Mouse (Mus musculus) embryonic stem cell, embryonic (primary cell): ENCODE data around the gene BC049352.

Source experiments
- CTCF ChIA-PET, 4 experiments: fragments of 300-600 bp in 2 of 4; fragments of 350-600 bp in 2 of 4; sonication (Branson Sonifier 250); formaldehyde crosslinking; loops; one replicate each; lab custom pipeline; 2022; ENCODE audit warnings: inconsistent platforms in 2 of 4; lab: Charles Lee
- POLR2A ChIA-PET, 4 experiments: fragments of 300-600 bp in 2 of 4; fragments of 350-600 bp in 2 of 4; sonication (Branson Sonifier 250); formaldehyde crosslinking; loops; one replicate each; lab custom pipeline; 2022; ENCODE audit warnings: antibody characterized with exemption in 4 of 4, inconsistent platforms in 1 of 4; lab: Charles Lee

BC049352 gene

GRCm38 (mm10) chr9:45215526-45216179 is 33.8 kb downstream of the BC049352 start:
- CTCF ChIA-PET: interaction anchor here in 2 of 4 experiments (0.6 to 2.0 kb wide), 5 partner anchors 13 to 275 kb away, joined by 3 to 7 read pairs (median 3); no protein-coding TSS in a partner anchor
- POLR2A ChIA-PET: interaction anchor here in 1 of 4 experiments (0.6 to 1.1 kb wide), 2 partner anchors 10 to 227 kb away, joined by 3 read pairs; no protein-coding TSS in a partner anchor

GRCm38 (mm10) chr9:45219644-45220043 is 37.8 kb downstream of the BC049352 start:
- CTCF ChIA-PET: no interaction called here
- POLR2A ChIA-PET: no interaction called here

- POLR2A ChIA-PET: no interaction called here
- CTCF ChIA-PET: interaction anchor here in 3 of 4 experiments (0.5 to 2.4 kb wide), 6 partner anchors 167 to 469 kb away, joined by 3 to 11 read pairs (median 3); no protein-coding TSS in a partner anchor
Observed at GRCm38 (mm10) chr9:45221567-45221966, 39.8 kb downstream of the BC049352 start.

- CTCF ChIA-PET: interaction anchor here in 1 of 4 experiments (0.6 kb wide), 1 partner anchor 168 kb away, joined by 4 read pairs; no protein-coding TSS in a partner anchor
- POLR2A ChIA-PET: interaction anchor here in 1 of 4 experiments (0.9 kb wide), 1 partner anchor 45 kb away, joined by 3 read pairs; no protein-coding TSS in a partner anchor
Observed at GRCm38 (mm10) chr9:45229359-45229758, 47.6 kb downstream of the BC049352 start.

GRCm38 (mm10) chr9:45235668-45236227 is 53.9 kb downstream of the BC049352 start:
- POLR2A ChIA-PET: no interaction called here
- CTCF ChIA-PET: interaction anchor here in 1 of 4 experiments (1.5 kb wide), 1 partner anchor 153 kb away, joined by 3 read pairs; no protein-coding TSS in a partner anchor

GRCm38 (mm10) chr9:45236744-45237143 is 54.9 kb downstream of the BC049352 start:
- CTCF ChIA-PET: interaction anchor here in 2 of 4 experiments (1.5 kb wide), 2 partner anchors 152 to 176 kb away, joined by 3 to 4 read pairs; no protein-coding TSS in a partner anchor

GRCm38 (mm10) chr9:45241397-45241796 is 59.6 kb downstream of the BC049352 start:
- POLR2A ChIA-PET: interaction anchor here in 1 of 4 experiments (0.7 kb wide), 1 partner anchor 216 kb away, joined by 3 read pairs; no protein-coding TSS in a partner anchor
- CTCF ChIA-PET: no interaction called here

More at GRCm38 (mm10) chr9:45236744-45237143, 54.9 kb downstream of the BC049352 start:
- POLR2A ChIA-PET: no interaction called here

GRCm38 (mm10) chr9:45245432-45245831 is 63.6 kb downstream of the BC049352 start:
- CTCF ChIA-PET: interaction anchor here in 2 of 4 experiments (0.6 kb wide), 2 partner anchors 172 to 197 kb away, joined by 3 to 18 read pairs; no protein-coding TSS in a partner anchor
- POLR2A ChIA-PET: interaction anchor here in 1 of 4 experiments (0.6 kb wide), 1 partner anchor 1494 kb away, joined by 3 read pairs; no protein-coding TSS in a partner anchor

- POLR2A ChIA-PET: interaction anchor here in 1 of 4 experiments (0.6 kb wide), 1 partner anchor 1494 kb away, joined by 3 read pairs; no protein-coding TSS in a partner anchor
- CTCF ChIA-PET: interaction anchor here in 1 of 4 experiments (0.6 kb wide), 1 partner anchor 171 kb away, joined by 3 read pairs; no protein-coding TSS in a partner anchor
Observed at GRCm38 (mm10) chr9:45246060-45246459, 64.3 kb downstream of the BC049352 start.

- POLR2A ChIA-PET: interaction anchor here in 1 of 4 experiments (0.6 kb wide), 1 partner anchor 507 kb away, joined by 3 read pairs; no protein-coding TSS in a partner anchor
- CTCF ChIA-PET: no interaction called here
Observed at GRCm38 (mm10) chr9:45247536-45247935, 65.7 kb downstream of the BC049352 start.

GRCm38 (mm10) chr9:45250306-45250705 is 68.5 kb downstream of the BC049352 start:
- ChIA-PET POLR2A (no interaction called here), CTCF (no interaction called here)

GRCm38 (mm10) chr9:45251281-45251680 is 69.5 kb downstream of the BC049352 start:
- ChIA-PET CTCF (no interaction called here), POLR2A (no interaction called here)

- POLR2A ChIA-PET: no interaction called here
- CTCF ChIA-PET: no interaction called here
Observed at GRCm38 (mm10) chr9:45251990-45252389, 70.2 kb downstream of the BC049352 start.

- ChIA-PET POLR2A (no interaction called here), CTCF (no interaction called here)
Observed at GRCm38 (mm10) chr9:45252395-45252794, 70.6 kb downstream of the BC049352 start.

- ChIA-PET POLR2A (no interaction called here), CTCF (interaction anchor here in 1 of 4 experiments (0.5 kb wide), 1 partner anchor 48 kb away, joined by 3 read pairs; no protein-coding TSS in a partner anchor)
Observed at GRCm38 (mm10) chr9:45254021-45254420, 72.2 kb downstream of the BC049352 start.

GRCm38 (mm10) chr9:45254605-45255004 is 72.8 kb downstream of the BC049352 start:
- POLR2A ChIA-PET: interaction anchor here in 2 of 4 experiments (0.6 to 1.1 kb wide), 2 partner anchors 12 to 58 kb away, joined by 3 to 7 read pairs; no protein-coding TSS in a partner anchor
- CTCF ChIA-PET: no interaction called here

- ChIA-PET CTCF (interaction anchor here in 1 of 4 experiments (0.6 to 4.9 kb wide), 2 partner anchors 157 to 1056 kb away, joined by 3 to 15 read pairs; no protein-coding TSS in a partner anchor), POLR2A (interaction anchor here in 2 of 4 experiments (0.6 to 1.1 kb wide), 2 partner anchors 11 to 58 kb away, joined by 3 to 7 read pairs; no protein-coding TSS in a partner anchor)
Observed at GRCm38 (mm10) chr9:45255431-45255830, 73.6 kb downstream of the BC049352 start.

- ChIA-PET CTCF (interaction anchor here in 2 of 4 experiments (0.5 to 4.9 kb wide), 2 partner anchors 46 to 157 kb away, joined by 6 to 15 read pairs; no protein-coding TSS in a partner anchor), POLR2A (interaction anchor here in 1 of 4 experiments (2.3 kb wide), 1 partner anchor 142 kb away, joined by 5 read pairs; no protein-coding TSS in a partner anchor)
Observed at GRCm38 (mm10) chr9:45255967-45256366, 74.2 kb downstream of the BC049352 start.
